Mouse (Mus musculus): Measurements from ENCODE around the gene Scn3a. TPM values are rescaled to one million over a fixed set of nuclear protein-coding genes. Genes with fewer than 3 reads are reported as not detected.
A peak's percentile ranks its signal among the peaks of the same experiment; 100 is the strongest.

Scn3a gene
- polyA plus RNA-seq, 1 experiment = 2.7 TPM

DNA sequence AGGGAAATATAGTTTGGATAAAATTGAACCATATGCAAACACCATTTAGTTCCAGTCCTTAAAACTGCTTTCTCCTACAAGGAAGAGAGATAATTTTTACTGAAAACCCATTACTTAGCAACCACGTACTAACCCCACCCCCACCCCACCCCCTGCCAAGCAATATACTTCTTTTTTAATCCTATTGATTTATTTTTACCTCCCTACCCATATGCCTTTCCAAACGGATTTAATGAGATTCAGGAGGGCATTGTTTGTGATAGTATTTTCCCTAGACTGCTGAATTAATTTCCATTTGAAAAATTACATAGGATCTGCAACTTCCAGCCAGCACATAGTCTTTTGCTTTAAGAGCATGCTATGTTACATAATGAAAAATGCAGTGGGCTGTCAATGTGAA is 152.1 kb downstream of the Scn3a start:
- DNase-seq = no peak
- no peak overlapping the region for H3K27ac ChIP-seq (ENCODE audit: insufficient read depth, low read length)
- TF ChIP-seq CTCF (IDR thresholded peaks at IDR 0.05; ENCODE audit: borderline replicate concordance, insufficient read depth, low read depth, low read length) (no peak), POLR2A (IDR thresholded peaks at IDR 0.05; ENCODE audit: borderline replicate concordance, insufficient read depth, low read length) (no peak)
- H3K4me1 ChIP-seq (ENCODE audit: control insufficient read depth, insufficient read depth, low read length) = no peaks in the 10 kb centered on the region
- H3K4me3 ChIP-seq (replicated peaks; ENCODE audit: insufficient read depth, low read depth, low read length) = no peak overlapping the region
- 12% methylated on average over 2 of the region's 2 CpGs for WGBS
- no peaks in the 10 kb centered on the region for H3K27me3 ChIP-seq (ENCODE audit: control insufficient read depth, insufficient read depth, low read length)

GRCm38 (mm10) chr2:65414806-65415281 is 152.6 kb downstream of the Scn3a start:
- 6% methylated on average over 6 of the region's 6 CpGs for WGBS
- DNase-seq = peak; percentile 11 to 17
- TF ChIP-seq POLR2A (IDR thresholded peaks at IDR 0.05; ENCODE audit: borderline replicate concordance, insufficient read depth, low read length) (no peak), CTCF (IDR thresholded peaks at IDR 0.05; ENCODE audit: borderline replicate concordance, insufficient read depth, low read depth, low read length) (no peak)

GRCm38 (mm10) chr2:65414237-65414636 is 153.2 kb downstream of the Scn3a start:
- Histone ChIP-seq H3K27me3 (ENCODE audit: control insufficient read depth, insufficient read depth, low read length) (no peaks in the 10 kb centered on the region), H3K4me3 (replicated peaks; ENCODE audit: insufficient read depth, low read depth, low read length) (peak overlapping the region; percentile 37), H3K4me1 (ENCODE audit: control insufficient read depth, insufficient read depth, low read length) (no peaks in the 10 kb centered on the region), H3K27ac (ENCODE audit: insufficient read depth, low read length) (no peak overlapping the region)
- WGBS = under 1% methylated on average over 7 of the region's 7 CpGs
- no peak for TF ChIP-seq CTCF (IDR thresholded peaks at IDR 0.05; ENCODE audit: borderline replicate concordance, insufficient read depth, low read depth, low read length)
- TF ChIP-seq POLR2A (IDR thresholded peaks at IDR 0.05; ENCODE audit: borderline replicate concordance, insufficient read depth, low read length) = no peak
- peak in 1 of 2 experiments; percentile 3 for DNase-seq

More at GRCm38 (mm10) chr2:65414806-65415281, 152.6 kb downstream of the Scn3a start:
- H3K27me3 ChIP-seq (ENCODE audit: control insufficient read depth, insufficient read depth, low read length) = no peaks in the 10 kb centered on the region
- no peak overlapping the region for H3K27ac ChIP-seq (ENCODE audit: insufficient read depth, low read length)
- no peak overlapping the region for H3K4me3 ChIP-seq (replicated peaks; ENCODE audit: insufficient read depth, low read depth, low read length)
- no peaks in the 10 kb centered on the region for H3K4me1 ChIP-seq (ENCODE audit: control insufficient read depth, insufficient read depth, low read length)

DNA sequence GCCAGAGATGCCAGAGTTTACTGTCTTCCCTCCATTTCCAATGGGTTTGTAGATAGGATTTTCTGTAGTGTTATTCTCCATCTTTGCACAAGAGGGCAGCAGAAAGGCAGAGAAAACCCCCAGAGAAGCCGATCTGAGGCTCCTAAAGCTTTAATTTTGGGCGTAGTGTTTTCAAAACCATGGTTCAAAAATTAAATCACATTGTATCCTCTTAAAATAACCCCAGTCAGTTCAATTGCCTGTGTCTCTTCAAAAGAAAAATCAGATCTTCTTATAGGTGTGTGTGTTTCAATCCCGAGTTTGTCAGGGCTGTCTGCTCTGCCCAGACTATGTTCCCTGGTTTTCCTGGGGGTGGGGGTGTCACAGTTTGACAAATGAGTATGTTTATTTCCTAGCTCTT is 153.7 kb downstream of the Scn3a start:
- 0% methylated on average over 3 of the region's 3 CpGs for WGBS
- peak in 1 of 2 experiments; percentile 35 for DNase-seq
- Histone ChIP-seq H3K27me3 (ENCODE audit: control insufficient read depth, insufficient read depth, low read length) (no peaks in the 10 kb centered on the region), H3K4me3 (replicated peaks; ENCODE audit: insufficient read depth, low read depth, low read length) (no peak overlapping the region), H3K27ac (ENCODE audit: insufficient read depth, low read length) (no peak overlapping the region), H3K4me1 (ENCODE audit: control insufficient read depth, insufficient read depth, low read length) (no peaks in the 10 kb centered on the region)
- TF ChIP-seq POLR2A (IDR thresholded peaks at IDR 0.05; ENCODE audit: borderline replicate concordance, insufficient read depth, low read length) = no peak
- TF ChIP-seq CTCF (IDR thresholded peaks at IDR 0.05; ENCODE audit: borderline replicate concordance, insufficient read depth, low read depth, low read length) = peak; percentile 49; the same call in 1 of the 2 replicates

Other genes with a start within 250 kb of the Scn3a start
- 2.6 and 2.8 TPM in 2 replicates for gene Slc38a11, start 203.6 kb downstream of the Scn3a start, polyA plus RNA-seq (2012; rRNA removed)
- 91.0 and 99.4 TPM in 2 replicates for gene Scn2a, start 53.1 kb upstream of the Scn3a start, polyA plus RNA-seq (2012; rRNA removed)

Data from cerebellum, adult 2 months (tissue).